Mouse (Mus musculus) spleen, embryonic (tissue): ENCODE data around the gene Smyd3.
"Not testable (repeated sequence)": the region's sequence is repeated elsewhere in the genome, so short reads cannot be mapped to it uniquely, and the experiment has no call there.

Experiments used
- CTCF ChIA-PET: fragments of 350-600 bp; sonication (Branson Sonifier 250); formaldehyde crosslinking; loops from one replicate; lab custom pipeline; 2022; lab: Charles Lee

The Smyd3 gene

GRCm38 (mm10) chr1:179176861-179177658 lies 340.8 kb downstream of the Smyd3 start:
- CTCF ChIA-PET: no interaction called here

- CTCF ChIA-PET: no interaction called here
These were observed 343.6 kb downstream of the Smyd3 start for GRCm38 (mm10) chr1:179174241-179174640.

GRCm38 (mm10) chr1:179170555-179170954 lies 347.3 kb downstream of the Smyd3 start:
- CTCF ChIA-PET: no interaction called here

GRCm38 (mm10) chr1:179169749-179170148 lies 348.1 kb downstream of the Smyd3 start:
- CTCF ChIA-PET: no interaction called here

- CTCF ChIA-PET: no interaction called here
These were observed 348.7 kb downstream of the Smyd3 start for GRCm38 (mm10) chr1:179169161-179169560.

GRCm38 (mm10) chr1:179164219-179164618 lies 353.6 kb downstream of the Smyd3 start:
- CTCF ChIA-PET: not testable (repeated sequence)

GRCm38 (mm10) chr1:179162752-179163151 lies 355.1 kb downstream of the Smyd3 start:
- CTCF ChIA-PET: not testable (repeated sequence)

- CTCF ChIA-PET: no interaction called here
These were observed 355.9 kb downstream of the Smyd3 start for GRCm38 (mm10) chr1:179161947-179162346.

- CTCF ChIA-PET: interaction anchor here (0.6 kb wide), 1 partner anchor 1812 kb away, joined by 4 read pairs; no protein-coding TSS in a partner anchor
These were observed 357.1 kb downstream of the Smyd3 start for GRCm38 (mm10) chr1:179160697-179161096.

- CTCF ChIA-PET: no interaction called here
These were observed 365.5 kb downstream of the Smyd3 start for GRCm38 (mm10) chr1:179152376-179152775.

GRCm38 (mm10) chr1:179151275-179151674 lies 366.6 kb downstream of the Smyd3 start:
- CTCF ChIA-PET: no interaction called here

GRCm38 (mm10) chr1:179149468-179150140 lies 368.2 kb downstream of the Smyd3 start:
- CTCF ChIA-PET: no interaction called here

GRCm38 (mm10) chr1:179146730-179147167 lies 371.1 kb downstream of the Smyd3 start:
- CTCF ChIA-PET: no interaction called here

- CTCF ChIA-PET: no interaction called here
These were observed 374.5 kb downstream of the Smyd3 start for GRCm38 (mm10) chr1:179143154-179143832.

GRCm38 (mm10) chr1:179142177-179142576 lies 375.7 kb downstream of the Smyd3 start:
- CTCF ChIA-PET: no interaction called here

- CTCF ChIA-PET: no interaction called here
These were observed 376.7 kb downstream of the Smyd3 start for GRCm38 (mm10) chr1:179141071-179141650.

GRCm38 (mm10) chr1:179137145-179137477 lies 380.7 kb downstream of the Smyd3 start:
- CTCF ChIA-PET: no interaction called here

GRCm38 (mm10) chr1:179136461-179137144 lies 381.2 kb downstream of the Smyd3 start:
- CTCF ChIA-PET: no interaction called here

GRCm38 (mm10) chr1:179129995-179130394 lies 387.8 kb downstream of the Smyd3 start:
- CTCF ChIA-PET: no interaction called here

- CTCF ChIA-PET: no interaction called here
These were observed 391.6 kb downstream of the Smyd3 start for GRCm38 (mm10) chr1:179126287-179126686.

- CTCF ChIA-PET: no interaction called here
These were observed 395.2 kb downstream of the Smyd3 start for GRCm38 (mm10) chr1:179122476-179123229.
